Mouse (Mus musculus): ENCODE measurements around the gene Fgg.
A peak's percentile ranks its signal among the peaks of the same experiment; 100 is the strongest.

DNA sequence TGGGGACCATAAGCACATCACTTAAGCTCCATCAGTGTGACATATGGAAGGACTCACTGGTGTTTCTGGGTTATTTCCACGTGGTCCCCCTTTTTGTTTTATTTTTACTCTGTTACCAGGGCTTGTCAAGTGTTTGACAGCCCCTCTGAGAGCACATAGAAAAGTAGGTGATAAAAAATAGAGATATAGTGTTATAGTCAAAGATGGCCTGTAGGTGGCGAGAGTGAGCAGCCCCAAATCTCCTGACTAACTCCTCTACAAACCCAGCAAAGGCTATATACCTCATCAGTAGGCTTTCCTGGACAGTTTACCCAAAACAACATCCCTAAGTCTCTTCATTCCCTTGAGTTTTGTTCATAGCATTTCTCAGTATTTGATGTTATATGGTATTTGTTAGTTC, 5.3 kb upstream of the Fgg start:
- TF ChIP-seq CTCF (IDR thresholded peaks at IDR 0.05; ENCODE audit: insufficient read depth, low read length) (peak; percentile 60), POLR2A (IDR thresholded peaks at IDR 0.05; ENCODE audit: borderline replicate concordance, extremely low read depth, low read depth, low read length) (no peak)

All from lung, adult 2 months (tissue).